Mouse (Mus musculus): ENCODE measurements around the gene Gpr137c. TPM values are rescaled to one million over a fixed set of nuclear protein-coding genes. Genes with fewer than 3 reads are reported as not detected.

The Gpr137c gene
- polyA plus RNA-seq (2011; ENCODE audit: insufficient read depth, insufficient read length, low replicate concordance, missing spikeins) = 1.4 and 1.6 TPM in 2 replicates

- H3K4me3 ChIP-seq (replicated peaks; ENCODE audit: control insufficient read depth, low read depth, low read length) = peak within 1 kb of the TSS; percentile 75
- H3K27ac ChIP-seq (ENCODE audit: control insufficient read depth, insufficient read depth, low read depth, low read length, poor library complexity) = peak within 1 kb of the TSS; percentile 76
- WGBS = under 1% methylated on average over 86 of the region's 86 CpGs
- peak; percentile 66; the same call in 1 of the 2 replicates for TF ChIP-seq POLR2A (IDR thresholded peaks at IDR 0.05; ENCODE audit: borderline replicate concordance, control insufficient read depth, low read depth, low read length)
- TF ChIP-seq CTCF (IDR thresholded peaks at IDR 0.05; ENCODE audit: control insufficient read depth, insufficient read depth, low read length) = no peak
- peaks cover 2% of the 10 kb centered on the region; the same call in 1 of the 2 replicates for H3K4me1 ChIP-seq (ENCODE audit: control insufficient read depth, insufficient read depth, low read length)
Observed at GRCm38 (mm10) chr14:45219281-45220089, at the start of gene Gpr137c. TSS of gene Gpr137c (plus strand) at chr14:45219717.

DNA sequence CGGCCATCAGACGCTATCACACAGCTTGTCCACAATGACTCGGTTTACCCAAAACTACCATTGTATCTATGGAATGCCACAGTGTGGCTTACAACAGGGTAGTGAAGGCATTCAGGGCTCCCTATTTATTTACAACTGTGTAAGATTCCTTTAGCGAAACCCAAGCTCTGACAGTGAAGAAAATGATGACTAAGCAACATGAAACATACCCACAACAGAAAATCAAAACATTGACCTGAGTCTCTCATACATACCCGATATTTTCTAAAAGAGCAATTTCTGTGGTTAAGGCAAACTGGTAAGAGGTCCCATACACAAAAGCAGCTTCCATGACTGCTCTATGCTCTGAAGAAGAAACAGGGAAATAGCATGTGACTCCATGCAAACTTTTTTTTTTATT is 47.3 kb upstream of the Gpr137c start:
- no peak overlapping the region for H3K4me3 ChIP-seq (replicated peaks; ENCODE audit: control insufficient read depth, low read depth, low read length)
- H3K4me1 ChIP-seq (ENCODE audit: control insufficient read depth, insufficient read depth, low read length) = no peaks in the 10 kb centered on the region
- H3K27ac ChIP-seq (ENCODE audit: control insufficient read depth, insufficient read depth, low read depth, low read length, poor library complexity) = no peak overlapping the region
- WGBS = 87% methylated on average over 5 of the region's 5 CpGs
- TF ChIP-seq POLR2A (IDR thresholded peaks at IDR 0.05; ENCODE audit: borderline replicate concordance, control insufficient read depth, low read depth, low read length) (no peak), CTCF (IDR thresholded peaks at IDR 0.05; ENCODE audit: control insufficient read depth, insufficient read depth, low read length) (no peak)

- H3K27ac ChIP-seq (ENCODE audit: control insufficient read depth, insufficient read depth, low read depth, low read length, poor library complexity) = no peak overlapping the region
- WGBS = 86% methylated on average over 14 of the region's 14 CpGs
- TF ChIP-seq POLR2A (IDR thresholded peaks at IDR 0.05; ENCODE audit: borderline replicate concordance, control insufficient read depth, low read depth, low read length) (no peak), CTCF (IDR thresholded peaks at IDR 0.05; ENCODE audit: control insufficient read depth, insufficient read depth, low read length) (no peak)
- no peak overlapping the region for H3K4me3 ChIP-seq (replicated peaks; ENCODE audit: control insufficient read depth, low read depth, low read length)
- peaks cover 5% of the 10 kb centered on the region; the same call in 1 of the 2 replicates for H3K4me1 ChIP-seq (ENCODE audit: control insufficient read depth, insufficient read depth, low read length)
Observed at GRCm38 (mm10) chr14:45175012-45175740, 44.3 kb upstream of the Gpr137c start.

DNA sequence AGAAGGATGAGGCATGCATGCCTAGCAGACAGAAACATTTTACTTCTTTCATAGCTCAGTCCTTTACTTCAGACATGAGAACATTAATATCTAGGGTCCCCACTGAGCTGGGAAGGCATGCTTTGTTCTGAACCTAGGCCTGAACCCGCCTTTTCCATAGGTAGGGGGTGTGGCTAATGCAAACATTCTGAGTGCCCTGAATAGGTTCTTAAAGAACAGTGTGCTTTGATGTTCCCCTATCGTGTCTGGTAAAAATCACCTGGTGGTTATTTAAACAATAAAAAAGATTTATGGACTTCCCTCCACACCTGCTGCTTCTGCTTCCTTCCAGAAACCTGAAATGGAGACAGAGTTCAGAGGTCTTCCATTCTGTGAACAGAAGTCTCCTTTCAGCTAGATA is 40.3 kb upstream of the Gpr137c start:
- TF ChIP-seq POLR2A (IDR thresholded peaks at IDR 0.05; ENCODE audit: borderline replicate concordance, control insufficient read depth, low read depth, low read length) = no peak
- TF ChIP-seq CTCF (IDR thresholded peaks at IDR 0.05; ENCODE audit: control insufficient read depth, insufficient read depth, low read length) = no peak
- 54% methylated on average over 2 of the region's 2 CpGs for WGBS
- no peak overlapping the region; the same call in 1 of the 2 replicates for H3K27ac ChIP-seq (ENCODE audit: control insufficient read depth, insufficient read depth, low read depth, low read length, poor library complexity)
- peaks cover 9% of the 10 kb centered on the region; the same call in 1 of the 2 replicates for H3K4me1 ChIP-seq (ENCODE audit: control insufficient read depth, insufficient read depth, low read length)
- H3K4me3 ChIP-seq (replicated peaks; ENCODE audit: control insufficient read depth, low read depth, low read length) = no peak overlapping the region

DNA sequence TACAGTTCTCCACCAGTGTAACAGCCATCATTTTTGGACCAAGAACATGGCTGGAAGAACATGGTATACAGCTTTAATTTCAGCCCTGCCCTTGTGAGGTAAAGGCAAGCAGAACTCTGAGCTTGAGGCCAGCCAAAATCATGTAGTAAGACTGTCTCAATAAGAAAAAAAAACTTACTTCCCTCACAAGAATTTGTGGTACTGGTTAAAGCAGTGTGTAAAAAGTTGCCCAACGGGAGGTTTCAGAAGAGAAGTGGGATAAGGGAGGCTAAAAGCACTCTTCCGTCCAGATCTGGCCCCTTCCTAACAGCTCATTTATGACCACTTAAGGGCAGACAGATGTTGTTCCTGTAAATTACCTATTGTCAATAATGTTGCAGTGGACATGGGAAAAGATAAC is 39.9 kb upstream of the Gpr137c start:
- Histone ChIP-seq H3K4me1 (ENCODE audit: control insufficient read depth, insufficient read depth, low read length) (peaks cover 9% of the 10 kb centered on the region; the same call in 1 of the 2 replicates), H3K4me3 (replicated peaks; ENCODE audit: control insufficient read depth, low read depth, low read length) (no peak overlapping the region), H3K27ac (ENCODE audit: control insufficient read depth, insufficient read depth, low read depth, low read length, poor library complexity) (no peak overlapping the region; the same call in 1 of the 2 replicates)
- no peak for TF ChIP-seq CTCF (IDR thresholded peaks at IDR 0.05; ENCODE audit: control insufficient read depth, insufficient read depth, low read length)
- no peak for TF ChIP-seq POLR2A (IDR thresholded peaks at IDR 0.05; ENCODE audit: borderline replicate concordance, control insufficient read depth, low read depth, low read length)
- WGBS = 38% methylated on average over 2 of the region's 2 CpGs

DNA sequence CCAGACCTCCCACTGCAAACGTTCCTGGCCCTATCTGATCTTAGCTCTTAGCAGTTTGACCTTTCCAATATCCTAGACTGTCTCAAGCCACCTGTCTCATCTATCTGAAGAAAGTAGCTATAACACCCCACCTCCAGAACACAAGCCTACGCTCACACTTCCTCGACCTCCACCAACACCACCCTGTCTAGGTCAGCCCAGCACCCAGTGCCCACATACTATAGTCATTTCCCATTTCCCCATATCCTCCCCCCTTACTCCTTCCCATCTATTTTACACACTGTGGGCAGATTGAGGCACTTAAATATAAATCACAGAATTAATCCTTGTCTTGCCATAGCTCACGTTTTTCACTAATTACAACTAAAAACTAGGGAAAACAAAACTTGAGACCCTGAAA is 37.9 kb upstream of the Gpr137c start:
- Histone ChIP-seq H3K4me1 (ENCODE audit: control insufficient read depth, insufficient read depth, low read length) (peaks cover 9% of the 10 kb centered on the region; the same call in 1 of the 2 replicates), H3K4me3 (replicated peaks; ENCODE audit: control insufficient read depth, low read depth, low read length) (no peak overlapping the region), H3K27ac (ENCODE audit: control insufficient read depth, insufficient read depth, low read depth, low read length, poor library complexity) (no peak overlapping the region)
- TF ChIP-seq POLR2A (IDR thresholded peaks at IDR 0.05; ENCODE audit: borderline replicate concordance, control insufficient read depth, low read depth, low read length) (no peak), CTCF (IDR thresholded peaks at IDR 0.05; ENCODE audit: control insufficient read depth, insufficient read depth, low read length) (no peak)
- 38% methylated on average over 4 of the region's 4 CpGs for WGBS

GRCm38 (mm10) chr14:45190999-45191398 is 28.5 kb upstream of the Gpr137c start:
- WGBS = 73% methylated on average over 2 of the region's 2 CpGs
- TF ChIP-seq CTCF (IDR thresholded peaks at IDR 0.05; ENCODE audit: control insufficient read depth, insufficient read depth, low read length) (no peak), POLR2A (IDR thresholded peaks at IDR 0.05; ENCODE audit: borderline replicate concordance, control insufficient read depth, low read depth, low read length) (no peak)
- Histone ChIP-seq H3K27ac (ENCODE audit: control insufficient read depth, insufficient read depth, low read depth, low read length, poor library complexity) (no peak overlapping the region), H3K4me3 (replicated peaks; ENCODE audit: control insufficient read depth, low read depth, low read length) (no peak overlapping the region), H3K4me1 (ENCODE audit: control insufficient read depth, insufficient read depth, low read length) (no peaks in the 10 kb centered on the region)

- Histone ChIP-seq H3K4me3 (replicated peaks; ENCODE audit: control insufficient read depth, low read depth, low read length) (no peak overlapping the region), H3K27ac (ENCODE audit: control insufficient read depth, insufficient read depth, low read depth, low read length, poor library complexity) (no peak overlapping the region), H3K4me1 (ENCODE audit: control insufficient read depth, insufficient read depth, low read length) (no peaks in the 10 kb centered on the region; the same call in 1 of the 2 replicates)
- TF ChIP-seq POLR2A (IDR thresholded peaks at IDR 0.05; ENCODE audit: borderline replicate concordance, control insufficient read depth, low read depth, low read length) (no peak), CTCF (IDR thresholded peaks at IDR 0.05; ENCODE audit: control insufficient read depth, insufficient read depth, low read length) (no peak)
Observed at GRCm38 (mm10) chr14:45200607-45201006, 18.9 kb upstream of the Gpr137c start.
